Mouse (Mus musculus) ES-Bruce4 (cell line): Measurements from ENCODE around the gene Stac.

Experiments
- CTCF ChIP-seq: IDR thresholded peaks from one replicate; pipeline ENCODE4 v1.8.1; 2011; ENCODE audit warnings: low read depth, low read length
- EP300 ChIP-seq: IDR thresholded peaks from 2 replicates; pipeline ENCODE4 v1.6.1; 2011; ENCODE audit warnings: low read depth, low read length; ENCODE audit not compliant: insufficient read depth

DNA sequence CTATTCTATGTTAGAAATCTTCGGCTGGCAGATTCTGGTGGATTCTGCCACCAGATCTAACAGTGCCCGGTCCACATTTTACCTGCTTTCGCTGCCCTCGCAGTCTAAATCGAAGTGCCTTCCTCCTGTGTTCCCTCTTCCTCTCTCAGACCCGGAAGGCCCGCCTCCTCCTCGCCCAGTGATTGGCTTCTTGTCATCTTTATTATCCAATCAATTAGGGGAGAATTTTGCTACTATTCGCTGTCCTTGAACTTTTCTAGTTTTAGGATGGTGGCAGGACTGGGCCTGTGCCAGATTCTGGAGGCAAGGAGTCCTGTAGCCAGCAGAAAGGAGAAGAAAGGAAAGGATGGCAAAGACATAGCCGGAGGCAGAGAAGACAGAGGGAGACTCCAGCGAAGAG lies 167.0 kb downstream of the Stac start:
- TF ChIP-seq EP300 (no peak), CTCF (no peak)
